Mouse (Mus musculus): ENCODE measurements around the gene Fxn. TPM values are rescaled to one million over a fixed set of nuclear protein-coding genes. Genes with fewer than 3 reads are reported as not detected.

The Fxn gene
- polyA plus RNA-seq (2014; fragmentation: Nextera tagmentation; extraction: Ambion mirVana): 60.4 and 64.6 TPM in 2 replicates

GRCm38 (mm10) chr19:24280601-24281228 is at the start of gene Fxn:
Gene Fxn (minus strand): TSS chr19:24280605.
- H3K9me3 ChIP-seq (ENCODE audit: control insufficient read depth, low read length): no peaks in the 10 kb centered on the region
- H3K36me3 ChIP-seq (ENCODE audit: control insufficient read depth, insufficient read depth, low read length): peaks cover 13% of the 10 kb centered on the region; the same call in 1 of the 2 replicates
- H3K27ac ChIP-seq (replicated peaks in 1 of 2; ENCODE audit: control insufficient read depth in 1 of 2, insufficient read depth in 1 of 2, low read depth in 2 of 2, low read length in 2 of 2): peak within 1 kb of the TSS; percentile 84 to 96
- H3K4me3 ChIP-seq (ENCODE audit: control insufficient read depth in 1 of 2, insufficient read depth in 1 of 2, low read depth in 1 of 2, low read length in 2 of 2): peak within 1 kb of the TSS; percentile 65 to 70
- WGBS: 2% methylated on average over 14 of the region's 22 CpGs
- H3K4me2 ChIP-seq (ENCODE audit: low read length): peak within 1 kb of the TSS; percentile 90
- peaks cover 3 to 6% of the 10 kb centered on the region in 2 experiments for H3K4me1 ChIP-seq (ENCODE audit: control insufficient read depth in 2 of 2, insufficient read depth in 2 of 2, low read length in 2 of 2)
- H3K9ac ChIP-seq (ENCODE audit: low read length): peak within 1 kb of the TSS; percentile 93
- no peaks in the 10 kb centered on the region for H3K27me3 ChIP-seq (ENCODE audit: control insufficient read depth, insufficient read depth, low read length)
- peak; percentile 62 for ATAC-seq (ENCODE audit: insufficient number of reproducible peaks, insufficient read depth, low FRiP score, low read depth)

- no peak overlapping the region for H3K27ac ChIP-seq (replicated peaks in 1 of 2; ENCODE audit: control insufficient read depth in 1 of 2, insufficient read depth in 1 of 2, low read depth in 2 of 2, low read length in 2 of 2)
- H3K4me3 ChIP-seq (ENCODE audit: control insufficient read depth in 1 of 2, insufficient read depth in 1 of 2, low read depth in 1 of 2, low read length in 2 of 2): no peak overlapping the region
- 40% methylated on average over 2 of the region's 2 CpGs for WGBS
- no peaks in the 10 kb centered on the region for H3K27me3 ChIP-seq (ENCODE audit: control insufficient read depth, insufficient read depth, low read length)
- no peak for ATAC-seq (ENCODE audit: insufficient number of reproducible peaks, insufficient read depth, low FRiP score, low read depth)
- no peak overlapping the region for H3K4me2 ChIP-seq (ENCODE audit: low read length)
- H3K9ac ChIP-seq (ENCODE audit: low read length): no peak overlapping the region
- no peaks in the 10 kb centered on the region for H3K9me3 ChIP-seq (ENCODE audit: control insufficient read depth, low read length)
- H3K36me3 ChIP-seq (ENCODE audit: control insufficient read depth, insufficient read depth, low read length): no peaks in the 10 kb centered on the region
- peaks cover 6% of the 10 kb centered on the region in 2 experiments for H3K4me1 ChIP-seq (ENCODE audit: control insufficient read depth in 2 of 2, insufficient read depth in 2 of 2, low read length in 2 of 2)
Observed at GRCm38 (mm10) chr19:24327921-24328320, 47.5 kb upstream of the Fxn start.

- no peak for ATAC-seq (ENCODE audit: insufficient number of reproducible peaks, insufficient read depth, low FRiP score, low read depth)
- no peaks in the 10 kb centered on the region for H3K27me3 ChIP-seq (ENCODE audit: control insufficient read depth, insufficient read depth, low read length)
- H3K9ac ChIP-seq (ENCODE audit: low read length): no peak overlapping the region
- H3K27ac ChIP-seq (replicated peaks in 1 of 2; ENCODE audit: control insufficient read depth in 1 of 2, insufficient read depth in 1 of 2, low read depth in 2 of 2, low read length in 2 of 2): no peak overlapping the region
- no peaks in the 10 kb centered on the region for H3K36me3 ChIP-seq (ENCODE audit: control insufficient read depth, insufficient read depth, low read length)
- H3K4me3 ChIP-seq (ENCODE audit: control insufficient read depth in 1 of 2, insufficient read depth in 1 of 2, low read depth in 1 of 2, low read length in 2 of 2): no peak overlapping the region
- 58% methylated on average over 1 of the region's 1 CpGs for WGBS
- H3K4me1 ChIP-seq (ENCODE audit: control insufficient read depth in 2 of 2, insufficient read depth in 2 of 2, low read length in 2 of 2): peaks cover 6% of the 10 kb centered on the region in 2 experiments; a peak in 3 of 4 replicates
- H3K4me2 ChIP-seq (ENCODE audit: low read length): no peak overlapping the region
- no peaks in the 10 kb centered on the region for H3K9me3 ChIP-seq (ENCODE audit: control insufficient read depth, low read length)
Observed at GRCm38 (mm10) chr19:24326969-24327368, 46.6 kb upstream of the Fxn start.

- Histone ChIP-seq H3K9ac (ENCODE audit: low read length) (no peak overlapping the region), H3K4me1 (ENCODE audit: control insufficient read depth in 2 of 2, insufficient read depth in 2 of 2, low read length in 2 of 2) (peaks cover 12% of the 10 kb centered on the region in 2 experiments; a peak in 3 of 4 replicates), H3K36me3 (ENCODE audit: control insufficient read depth, insufficient read depth, low read length) (no peaks in the 10 kb centered on the region), H3K27me3 (ENCODE audit: control insufficient read depth, insufficient read depth, low read length) (no peaks in the 10 kb centered on the region), H3K4me3 (ENCODE audit: control insufficient read depth in 1 of 2, insufficient read depth in 1 of 2, low read depth in 1 of 2, low read length in 2 of 2) (no peak overlapping the region), H3K27ac (replicated peaks in 1 of 2; ENCODE audit: control insufficient read depth in 1 of 2, insufficient read depth in 1 of 2, low read depth in 2 of 2, low read length in 2 of 2) (no peak overlapping the region), H3K4me2 (ENCODE audit: low read length) (no peak overlapping the region), H3K9me3 (ENCODE audit: control insufficient read depth, low read length) (no peaks in the 10 kb centered on the region)
- WGBS: 72% methylated on average over 6 of the region's 6 CpGs
- no peak for ATAC-seq (ENCODE audit: insufficient number of reproducible peaks, insufficient read depth, low FRiP score, low read depth)
Observed at GRCm38 (mm10) chr19:24325692-24326091, 45.3 kb upstream of the Fxn start.

- Histone ChIP-seq H3K4me3 (ENCODE audit: control insufficient read depth in 1 of 2, insufficient read depth in 1 of 2, low read depth in 1 of 2, low read length in 2 of 2) (no peak overlapping the region), H3K36me3 (ENCODE audit: control insufficient read depth, insufficient read depth, low read length) (no peaks in the 10 kb centered on the region), H3K4me1 (ENCODE audit: control insufficient read depth in 2 of 2, insufficient read depth in 2 of 2, low read length in 2 of 2) (peaks cover 12% of the 10 kb centered on the region in 2 experiments; a peak in 3 of 4 replicates), H3K9ac (ENCODE audit: low read length) (0 out of 2 replicates have a peak overlapping the region, but pooled peaks have one; percentile 3), H3K27me3 (ENCODE audit: control insufficient read depth, insufficient read depth, low read length) (no peaks in the 10 kb centered on the region), H3K9me3 (ENCODE audit: control insufficient read depth, low read length) (no peaks in the 10 kb centered on the region), H3K27ac (replicated peaks in 1 of 2; ENCODE audit: control insufficient read depth in 1 of 2, insufficient read depth in 1 of 2, low read depth in 2 of 2, low read length in 2 of 2) (no peak overlapping the region; a peak in 1 of 4 replicates), H3K4me2 (ENCODE audit: low read length) (no peak overlapping the region)
- 59% methylated on average over 10 of the region's 10 CpGs for WGBS
- ATAC-seq (ENCODE audit: insufficient number of reproducible peaks, insufficient read depth, low FRiP score, low read depth): no peak
Observed at GRCm38 (mm10) chr19:24323841-24324613, 43.6 kb upstream of the Fxn start.

GRCm38 (mm10) chr19:24321900-24322311 is 41.5 kb upstream of the Fxn start:
- H3K4me3 ChIP-seq (ENCODE audit: control insufficient read depth in 1 of 2, insufficient read depth in 1 of 2, low read depth in 1 of 2, low read length in 2 of 2): no peak overlapping the region
- no peaks in the 10 kb centered on the region for H3K9me3 ChIP-seq (ENCODE audit: control insufficient read depth, low read length)
- ATAC-seq (ENCODE audit: insufficient number of reproducible peaks, insufficient read depth, low FRiP score, low read depth): no peak
- no peaks in the 10 kb centered on the region for H3K36me3 ChIP-seq (ENCODE audit: control insufficient read depth, insufficient read depth, low read length)
- no peak overlapping the region for H3K4me2 ChIP-seq (ENCODE audit: low read length)
- peaks cover 17 to 18% of the 10 kb centered on the region in 2 experiments; a peak in 3 of 4 replicates for H3K4me1 ChIP-seq (ENCODE audit: control insufficient read depth in 2 of 2, insufficient read depth in 2 of 2, low read length in 2 of 2)
- no peaks in the 10 kb centered on the region for H3K27me3 ChIP-seq (ENCODE audit: control insufficient read depth, insufficient read depth, low read length)
- WGBS: 59% methylated on average over 8 of the region's 8 CpGs
- H3K27ac ChIP-seq (replicated peaks in 1 of 2; ENCODE audit: control insufficient read depth in 1 of 2, insufficient read depth in 1 of 2, low read depth in 2 of 2, low read length in 2 of 2): peak overlapping the region; percentile 55 to 65
- no peak overlapping the region for H3K9ac ChIP-seq (ENCODE audit: low read length)

- no peaks in the 10 kb centered on the region for H3K36me3 ChIP-seq (ENCODE audit: control insufficient read depth, insufficient read depth, low read length)
- H3K4me2 ChIP-seq (ENCODE audit: low read length): no peak overlapping the region
- 78% methylated on average over 6 of the region's 6 CpGs for WGBS
- peak overlapping the region; percentile 55 to 65 for H3K27ac ChIP-seq (replicated peaks in 1 of 2; ENCODE audit: control insufficient read depth in 1 of 2, insufficient read depth in 1 of 2, low read depth in 2 of 2, low read length in 2 of 2)
- peaks cover 19 to 23% of the 10 kb centered on the region in 2 experiments for H3K4me1 ChIP-seq (ENCODE audit: control insufficient read depth in 2 of 2, insufficient read depth in 2 of 2, low read length in 2 of 2)
- ATAC-seq (ENCODE audit: insufficient number of reproducible peaks, insufficient read depth, low FRiP score, low read depth): no peak
- H3K4me3 ChIP-seq (ENCODE audit: control insufficient read depth in 1 of 2, insufficient read depth in 1 of 2, low read depth in 1 of 2, low read length in 2 of 2): no peak overlapping the region
- H3K9me3 ChIP-seq (ENCODE audit: control insufficient read depth, low read length): no peaks in the 10 kb centered on the region
- H3K27me3 ChIP-seq (ENCODE audit: control insufficient read depth, insufficient read depth, low read length): no peaks in the 10 kb centered on the region
- H3K9ac ChIP-seq (ENCODE audit: low read length): no peak overlapping the region
Observed at GRCm38 (mm10) chr19:24321211-24321899, 41.0 kb upstream of the Fxn start.

Data from heart, embryonic 14.5 days (tissue).